Mouse (Mus musculus) bone marrow, adult 2 months (tissue): ENCODE measurements around the gene Hist1h1d.

Experiments
- CTCF ChIP-seq: fragments of 200-500 bp; IDR thresholded peaks from 2 replicates; pipeline ENCODE4 v1.5.1; 2011; ENCODE audit warnings: low read length, control low read depth; ENCODE audit not compliant: control insufficient read depth, insufficient read depth
- POLR2A ChIP-seq: fragments of 200-500 bp; IDR thresholded peaks from 2 replicates; pipeline ENCODE4 v1.6.1; 2011; ENCODE audit warnings: low read depth, mild to moderate bottlenecking, control low read depth, low read length, borderline replicate concordance; ENCODE audit not compliant: control insufficient read depth

DNA sequence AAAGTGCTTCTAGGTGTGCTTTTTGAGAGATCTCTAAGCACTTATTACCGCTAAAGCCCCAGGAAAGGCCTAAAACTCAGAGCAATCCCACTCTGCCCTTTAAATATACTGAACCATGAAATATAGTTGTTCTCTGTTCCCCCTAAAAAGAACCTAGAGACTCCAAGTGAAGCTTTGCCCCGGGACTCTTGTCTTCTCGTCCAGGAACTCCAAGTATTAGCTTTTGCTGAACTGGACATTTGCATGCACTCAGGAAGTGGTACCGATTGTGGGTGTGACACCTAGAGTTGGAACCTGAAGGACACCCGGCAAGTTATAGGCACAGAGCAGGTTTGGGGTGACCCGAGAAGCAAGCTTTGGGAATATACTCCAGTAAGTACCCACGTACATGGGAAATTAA is 38.1 kb downstream of the Hist1h1d start:
- TF ChIP-seq POLR2A: no peak
- TF ChIP-seq CTCF: no peak
